Mouse (Mus musculus) monocyte, adult 5-6 weeks (primary cell): ENCODE measurements around the gene Nthl1. TPM values are rescaled to one million over a fixed set of nuclear protein-coding genes. Genes with fewer than 3 reads are reported as not detected.
"Not testable (repeated sequence)": the region's sequence is repeated elsewhere in the genome, so short reads cannot be mapped to it uniquely, and the experiment has no call there.

Experiments
- ATAC-seq: fragments of 153-309, 156-312 bp; replicated peaks from 2 replicates; pipeline ENCODE4 v1.8.0; 2017; ENCODE audit warnings: mild to moderate bottlenecking; ENCODE audit not compliant: low TSS enrichment, insufficient number of reproducible peaks, severe bottlenecking, poor library complexity, low FRiP score
- total RNA-seq: library from RNA; stranded (forward); fragments of 200-1000, 200-491, 200-594 nt; gene quantifications from 3 replicates; pipeline ENCODE4 v1.2.3, GENCODE M21; 2017

Gene Nthl1
- total RNA-seq, 1 experiment from 2014 or later, result not detected

DNA sequence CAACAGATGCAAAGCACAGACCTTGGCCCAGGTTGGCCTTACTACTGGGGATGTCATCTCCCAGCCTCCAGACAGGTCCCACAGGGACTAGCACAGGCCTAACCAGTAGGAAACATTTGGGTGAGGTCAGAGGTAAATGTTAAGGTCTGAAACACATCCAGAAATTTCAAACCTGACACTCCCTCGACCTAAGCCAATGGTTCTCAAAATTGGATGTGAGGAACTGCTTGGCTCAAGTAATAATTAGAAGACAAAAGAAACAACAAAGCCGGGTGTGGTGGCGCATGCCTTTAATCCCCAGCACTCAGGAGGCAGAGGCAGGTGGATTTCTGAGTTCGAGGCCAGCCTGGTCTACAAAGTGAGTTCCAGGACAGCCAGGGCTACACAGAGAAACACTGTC, 13.9 kb downstream of the Nthl1 start:
- ATAC-seq, result no peak

DNA sequence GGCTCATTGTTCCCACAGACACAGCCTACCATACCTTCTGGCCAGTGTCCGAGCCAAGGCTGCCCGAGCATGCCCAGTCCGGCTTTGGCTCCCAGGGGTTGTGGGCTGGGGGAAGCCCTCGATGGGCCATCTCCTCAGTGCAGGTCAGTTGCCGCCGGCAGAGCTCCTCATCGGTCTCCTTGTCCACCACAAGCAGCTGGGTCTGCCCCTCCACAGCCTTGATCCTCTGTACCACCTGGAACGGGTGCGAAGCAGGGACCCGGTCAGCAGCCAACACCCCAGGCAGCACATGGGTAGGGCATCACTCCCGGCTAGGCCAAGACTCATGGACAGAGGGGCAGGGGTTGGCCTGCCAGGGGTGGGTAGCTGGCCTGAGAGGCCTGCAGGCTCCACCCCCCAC, 15.0 kb downstream of the Nthl1 start:
- no peak for ATAC-seq

DNA sequence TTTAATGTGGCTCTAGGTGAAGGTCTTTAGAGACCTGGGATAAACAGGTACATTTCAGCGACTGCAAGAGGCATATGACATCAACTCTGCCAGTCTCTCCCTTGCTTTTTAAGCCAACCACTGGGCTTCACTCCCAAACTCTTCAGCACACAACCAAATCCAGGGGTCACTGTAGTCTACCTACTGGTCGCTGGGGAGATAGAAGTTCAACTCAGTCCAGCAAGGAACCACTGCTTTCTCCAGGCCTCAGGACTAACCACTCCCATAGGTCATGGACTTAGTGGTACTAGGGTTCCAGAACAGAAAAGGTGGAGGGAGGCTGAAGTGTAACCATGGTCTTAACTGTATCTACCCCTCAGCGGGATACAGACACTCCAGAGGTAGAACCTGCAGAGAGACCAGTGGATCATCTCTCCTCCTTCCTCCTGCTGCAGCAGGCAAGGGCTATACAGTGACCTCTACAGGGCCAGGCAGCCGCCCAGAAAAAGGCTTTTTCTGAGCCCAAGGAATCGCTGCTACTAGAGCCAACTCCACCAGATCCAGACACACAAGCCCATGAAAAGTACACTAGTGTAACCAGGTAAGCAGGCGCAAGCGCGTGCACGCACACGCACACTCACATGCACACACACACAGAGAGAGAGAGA, 16.4 kb downstream of the Nthl1 start:
- ATAC-seq, result no peak

DNA sequence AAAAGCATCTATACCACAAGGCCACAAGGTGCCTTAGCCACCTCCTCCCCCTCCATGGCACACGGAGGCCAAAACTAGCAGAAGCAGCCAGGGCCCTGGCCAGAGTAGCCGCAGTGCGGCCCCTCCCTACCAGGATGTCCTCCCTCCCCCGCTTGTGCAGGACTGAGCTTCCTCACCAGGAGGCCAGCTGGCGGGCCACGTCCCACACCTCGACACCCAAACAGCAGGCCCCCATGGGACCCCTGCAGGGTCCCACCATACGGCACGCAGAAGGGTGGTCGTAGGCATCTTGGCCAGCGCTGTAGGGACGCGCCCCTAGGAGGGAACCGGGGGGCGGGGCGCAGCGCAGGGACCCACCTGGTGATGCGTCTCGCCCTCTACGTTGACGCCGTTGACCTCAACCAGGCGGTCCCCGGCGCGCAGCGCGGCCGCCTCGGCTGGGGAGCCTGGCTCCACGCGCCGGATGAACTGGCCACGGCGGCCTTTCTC, 17.1 kb downstream of the Nthl1 start:
- ATAC-seq, result no peak

DNA sequence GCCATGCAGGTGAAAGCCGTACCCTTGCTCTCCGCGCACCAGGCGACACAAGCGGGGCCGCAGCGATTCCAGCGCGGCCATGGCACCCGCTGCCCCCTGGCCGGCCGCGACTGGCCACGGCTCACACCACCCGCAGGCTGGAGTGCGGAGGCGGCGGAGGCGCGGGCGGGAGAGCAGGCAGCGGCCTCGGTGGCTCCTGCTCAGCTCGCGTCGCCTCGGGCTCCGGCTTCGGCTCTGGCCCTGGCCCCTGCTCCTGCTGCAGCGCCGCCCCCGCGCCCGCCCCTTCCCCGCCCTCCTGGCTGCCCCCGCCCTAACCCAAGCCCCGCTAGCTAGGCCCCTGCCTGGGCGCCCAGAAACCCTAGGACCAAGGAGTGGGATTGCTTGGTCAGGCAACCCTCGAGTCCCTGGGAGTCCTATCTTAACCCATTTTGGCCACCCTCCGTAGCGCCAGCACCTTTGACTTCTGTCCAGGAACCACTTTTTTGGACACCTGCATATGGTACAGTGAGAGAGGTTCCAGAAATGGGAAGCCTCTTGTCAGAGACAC, 17.7 kb downstream of the Nthl1 start, which contains the start of gene Slc9a3r2:
TSS of gene Slc9a3r2 (minus strand) at position 258 of the 547 bp plus-strand sequence.
- no peak for ATAC-seq

DNA sequence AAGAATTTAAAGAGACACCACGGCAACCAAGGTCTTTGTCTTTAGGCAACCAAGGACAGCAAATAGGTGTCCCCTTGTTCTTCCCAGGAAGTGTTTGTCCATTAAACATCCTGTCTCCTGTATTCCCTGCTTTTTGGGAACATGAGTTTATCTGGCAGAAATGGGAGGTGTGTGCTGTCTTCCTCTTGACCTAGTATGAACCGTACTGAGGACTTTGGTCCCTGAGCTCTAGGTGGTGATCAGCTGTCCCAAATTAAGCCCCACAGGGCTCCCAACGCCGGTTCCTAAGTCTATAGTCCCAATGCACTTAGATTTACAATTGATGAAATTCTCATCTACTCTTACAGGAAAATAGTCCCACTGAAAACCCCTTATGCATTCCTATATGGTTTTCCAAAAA, 18.3 kb downstream of the Nthl1 start:
- no peak for ATAC-seq

DNA sequence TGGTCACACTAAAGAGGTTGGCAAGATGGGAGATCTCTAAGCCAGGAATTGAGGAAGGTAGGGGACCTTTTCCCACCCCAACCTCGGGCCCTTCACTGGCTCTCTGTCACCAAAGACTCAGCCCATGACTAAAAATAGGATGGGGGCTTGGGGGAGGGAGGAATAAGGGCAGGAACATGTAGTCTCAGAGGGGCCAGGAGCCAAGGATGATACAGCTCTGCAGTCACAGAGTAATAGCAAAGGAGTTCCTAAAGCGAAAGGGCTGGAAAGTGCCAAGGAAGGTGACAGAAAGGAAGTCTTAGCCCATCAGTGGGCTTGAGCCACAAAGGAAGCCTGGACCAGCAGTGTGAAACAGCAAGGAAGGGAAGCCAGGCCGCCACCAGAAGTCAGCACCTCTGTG, 19.4 kb downstream of the Nthl1 start:
- ATAC-seq, result no peak

DNA sequence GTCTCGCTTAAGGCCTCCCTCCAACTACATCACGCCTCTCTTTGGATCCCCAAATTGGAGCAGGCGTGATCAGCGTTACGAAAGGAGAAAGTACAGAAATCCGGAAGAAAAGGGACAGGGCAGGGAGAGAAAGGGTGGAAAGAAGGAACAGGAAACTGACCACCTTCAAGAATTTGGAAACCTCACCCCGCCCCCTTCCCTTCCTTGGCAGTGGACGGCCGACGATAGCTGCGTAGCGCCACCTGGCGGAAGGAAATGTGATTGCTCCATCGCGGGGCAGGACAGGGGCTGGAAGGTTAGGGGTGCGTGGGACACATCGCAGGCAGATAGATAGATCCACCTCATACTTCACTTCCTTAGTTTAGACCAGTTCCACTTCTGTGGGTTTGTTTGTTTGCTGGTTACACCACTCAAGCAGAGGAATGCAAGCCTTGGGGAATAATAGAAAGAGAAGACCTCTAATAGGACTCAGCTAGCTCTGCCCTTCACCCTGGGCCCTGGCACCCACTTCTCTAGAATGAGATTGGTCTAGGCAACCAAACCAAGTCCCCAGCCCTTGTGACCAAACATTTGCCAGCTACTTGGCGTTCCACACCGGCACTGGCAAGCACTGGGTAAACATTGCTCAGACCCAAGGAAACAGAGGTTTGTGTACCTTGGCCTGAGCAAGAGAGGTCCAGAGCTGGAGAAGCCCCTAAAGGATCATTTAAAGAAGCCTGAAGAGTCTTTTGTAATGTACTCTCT, 21.7 kb downstream of the Nthl1 start:
- ATAC-seq, result peak; percentile 89

DNA sequence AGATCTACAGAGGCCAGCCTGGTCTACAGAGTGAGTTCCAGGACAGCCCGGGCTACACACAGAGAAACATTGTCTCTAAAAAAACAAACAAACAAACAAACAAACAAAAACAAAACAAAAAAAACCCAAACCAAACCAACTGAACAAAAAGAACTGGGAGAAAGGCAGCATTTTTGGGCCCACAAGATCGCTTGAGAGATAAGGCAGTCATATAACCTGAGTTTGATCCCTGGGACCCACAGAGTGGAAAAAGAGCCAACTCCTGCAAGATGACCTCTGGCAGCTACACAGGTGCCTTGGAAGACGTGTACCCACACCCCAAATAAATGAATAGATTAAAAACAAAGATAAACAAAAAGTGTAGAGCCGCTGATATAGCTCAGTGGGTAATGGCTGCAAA, 22.5 kb downstream of the Nthl1 start:
- no peak for ATAC-seq

DNA sequence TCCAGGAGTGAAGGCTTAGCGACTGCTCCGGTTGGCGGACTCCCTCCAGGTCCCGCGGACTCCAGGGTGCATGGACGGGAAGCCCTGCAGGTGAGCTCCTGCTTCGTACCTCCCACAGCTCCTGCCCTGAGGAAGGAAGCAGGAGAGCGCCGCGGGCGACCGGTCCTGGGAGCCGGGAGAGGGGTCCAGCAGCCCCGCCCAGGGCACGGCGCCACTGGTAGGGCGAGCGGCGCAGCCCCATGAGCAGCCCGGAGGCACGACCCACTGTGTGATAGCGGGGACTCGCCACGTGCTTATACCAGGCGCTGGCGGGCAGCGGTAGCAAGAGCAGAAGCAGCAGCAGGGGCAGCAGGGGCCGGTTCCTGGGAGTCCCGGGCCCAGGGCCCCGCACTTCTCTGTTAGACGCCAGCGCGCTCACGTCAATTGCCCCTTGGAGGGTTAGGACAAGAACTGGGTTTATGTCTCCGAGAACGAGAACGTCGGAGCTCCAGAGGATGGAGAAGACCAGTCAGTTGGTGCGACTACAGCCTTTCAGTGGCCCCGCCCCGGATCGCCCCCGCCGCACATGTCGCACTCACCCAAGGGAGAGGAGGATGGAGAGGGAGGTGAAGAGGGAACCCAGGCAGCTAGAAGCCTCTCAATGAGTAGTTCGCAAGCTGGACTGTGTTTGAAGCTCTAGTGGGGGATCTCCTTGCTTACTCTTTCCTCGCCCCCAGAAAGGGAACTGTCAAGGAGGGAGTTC, 25.7 kb downstream of the Nthl1 start, which contains the start of gene Npw:
TSS of gene Npw (minus strand) at position 441 of the 742 bp plus-strand sequence.
- peak; percentile 41; the same call in 1 of the 2 replicates for ATAC-seq

DNA sequence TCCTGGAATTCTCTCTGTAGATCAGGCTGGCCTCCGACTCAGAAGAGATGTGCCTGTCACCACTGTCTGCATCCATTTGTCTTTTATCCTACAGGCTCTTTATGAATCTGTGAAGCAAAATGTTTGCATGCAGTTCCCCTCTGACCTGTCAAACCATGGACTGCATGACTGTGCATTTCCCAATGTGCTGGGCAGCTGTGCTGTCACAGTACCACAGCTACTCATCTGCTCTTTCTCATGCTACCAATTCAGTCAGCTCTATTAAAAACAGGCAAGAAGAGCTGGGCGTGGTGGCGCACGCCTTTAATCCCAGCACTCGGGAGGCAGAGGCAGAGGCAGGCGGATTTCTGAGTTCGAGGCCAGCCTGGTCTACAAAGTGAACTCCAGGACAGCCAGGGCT, 34.5 kb downstream of the Nthl1 start:
- ATAC-seq, result not testable (repeated sequence)

DNA sequence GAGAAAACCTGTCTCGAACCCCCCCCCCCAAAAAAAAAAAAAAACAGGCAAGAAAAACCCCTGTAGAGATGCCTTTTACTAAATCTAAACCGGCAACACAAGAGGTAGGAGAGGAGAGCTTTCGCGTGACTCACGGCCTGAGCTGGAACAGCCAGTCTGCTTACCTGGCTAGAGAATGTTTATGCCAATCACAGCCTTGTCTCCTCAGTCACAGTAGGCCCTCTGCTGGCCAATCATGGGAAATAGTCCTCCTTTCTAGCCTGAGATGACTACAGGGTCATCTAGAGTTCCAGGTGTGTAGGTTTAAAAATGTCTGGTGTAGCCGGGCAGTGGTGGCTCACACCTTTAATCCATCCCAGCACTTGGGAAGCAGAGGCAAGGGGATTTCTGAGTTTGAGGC, 34.9 kb downstream of the Nthl1 start:
- ATAC-seq, result peak; percentile 42

DNA sequence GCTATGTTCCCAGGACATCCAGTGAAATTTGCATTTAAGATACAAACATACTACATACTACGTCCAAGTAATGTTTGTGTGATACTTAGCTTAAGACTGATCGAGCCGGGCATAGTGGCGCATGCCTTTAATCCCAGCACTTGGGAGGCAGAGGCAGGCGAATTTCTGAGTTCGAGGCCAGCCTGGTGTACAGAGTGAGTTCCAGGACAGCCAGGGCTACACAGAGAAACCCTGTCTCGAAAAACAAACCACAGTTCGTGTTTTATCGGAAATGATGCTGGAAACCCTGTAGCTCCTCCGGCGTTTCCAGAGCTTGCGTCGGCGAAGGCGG, 36.7 kb downstream of the Nthl1 start:
- ATAC-seq, result not testable (repeated sequence)

DNA sequence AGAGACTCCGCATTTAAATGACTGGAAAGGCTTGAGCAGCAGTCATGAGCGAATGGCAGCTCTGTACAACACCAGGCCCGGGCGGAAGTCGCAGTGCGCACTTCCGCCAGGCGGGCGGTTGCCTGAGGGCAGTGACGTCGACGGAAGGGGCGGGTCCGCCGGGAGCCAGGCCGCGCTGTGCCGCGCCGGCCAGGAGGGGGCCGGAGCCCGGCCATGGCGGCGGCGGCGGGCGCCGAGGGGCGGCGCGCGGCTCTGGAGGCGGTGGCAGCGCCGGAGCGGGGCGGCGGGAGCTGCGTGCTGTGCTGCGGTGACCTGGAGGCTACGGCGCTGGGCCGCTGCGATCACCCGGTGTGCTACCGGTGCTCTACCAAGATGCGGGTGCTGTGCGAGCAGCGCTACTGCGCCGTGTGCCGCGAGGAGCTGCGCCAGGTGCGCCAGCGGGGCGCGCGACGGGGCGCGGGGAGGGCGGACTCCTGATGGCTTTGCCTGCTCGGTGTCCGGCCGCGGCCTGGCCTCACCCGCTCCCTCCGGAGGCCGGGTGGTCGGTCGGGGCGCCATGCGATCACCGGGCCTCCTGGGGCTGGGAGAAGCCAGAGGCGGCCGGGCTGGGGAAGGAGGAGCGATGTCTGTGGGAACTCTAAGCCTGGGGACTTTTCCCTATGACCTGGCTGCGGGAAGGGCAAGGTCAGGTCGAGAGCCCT, 37.2 kb downstream of the Nthl1 start, which contains the start of gene Zfp598:
TSS of gene Zfp598 (plus strand) at position 143 of the 701 bp plus-strand sequence.
- ATAC-seq, result peak; percentile 86

DNA sequence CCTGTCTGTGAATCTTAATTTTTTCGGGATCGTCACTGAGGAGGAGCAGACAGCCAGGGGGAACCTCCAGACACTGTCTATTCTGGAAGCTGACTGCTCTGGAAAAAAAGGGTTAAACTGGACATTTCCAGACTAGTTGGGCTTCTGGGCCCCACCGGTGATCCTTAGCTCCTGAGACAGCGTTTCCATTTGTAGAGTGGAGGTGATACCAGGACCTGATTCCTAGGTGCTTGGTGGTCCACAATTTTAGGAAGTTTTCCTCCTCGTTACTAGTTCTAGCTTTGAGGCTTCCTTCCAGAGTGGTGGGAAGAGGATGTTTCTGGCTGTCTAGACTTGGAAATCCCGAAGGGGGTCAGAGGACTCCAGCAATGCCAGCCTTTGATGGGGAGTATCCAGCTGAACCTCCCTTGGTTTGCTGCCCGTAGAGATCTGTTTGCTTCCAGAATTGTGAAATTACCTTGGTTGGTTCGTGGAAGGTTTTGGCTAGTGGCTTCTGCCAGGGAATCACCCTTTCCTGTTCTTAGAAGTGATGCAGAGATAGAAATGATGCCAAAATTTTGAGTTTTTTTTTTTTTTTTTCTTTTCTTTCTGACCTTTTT, 37.9 kb downstream of the Nthl1 start:
- no peak for ATAC-seq

DNA sequence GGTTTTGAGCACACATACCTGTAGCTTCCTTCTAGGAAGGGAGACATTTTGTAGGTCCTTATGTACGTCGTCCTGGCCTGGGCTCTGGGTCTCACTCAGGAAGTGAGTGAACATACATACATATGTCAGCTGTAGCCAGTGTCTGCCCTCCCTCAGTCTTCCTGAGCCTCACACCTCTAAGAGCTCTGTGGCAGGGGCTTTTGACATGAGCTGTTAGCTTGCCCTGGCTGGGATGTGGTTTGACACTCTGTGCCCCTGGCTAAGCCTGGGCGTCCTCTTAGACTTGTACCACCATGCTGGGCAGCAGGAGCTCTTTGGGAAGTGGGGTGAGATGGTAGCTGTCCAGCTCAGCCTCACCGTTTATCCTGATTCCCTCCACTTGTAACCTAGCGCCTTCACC, 38.9 kb downstream of the Nthl1 start:
- no peak for ATAC-seq

DNA sequence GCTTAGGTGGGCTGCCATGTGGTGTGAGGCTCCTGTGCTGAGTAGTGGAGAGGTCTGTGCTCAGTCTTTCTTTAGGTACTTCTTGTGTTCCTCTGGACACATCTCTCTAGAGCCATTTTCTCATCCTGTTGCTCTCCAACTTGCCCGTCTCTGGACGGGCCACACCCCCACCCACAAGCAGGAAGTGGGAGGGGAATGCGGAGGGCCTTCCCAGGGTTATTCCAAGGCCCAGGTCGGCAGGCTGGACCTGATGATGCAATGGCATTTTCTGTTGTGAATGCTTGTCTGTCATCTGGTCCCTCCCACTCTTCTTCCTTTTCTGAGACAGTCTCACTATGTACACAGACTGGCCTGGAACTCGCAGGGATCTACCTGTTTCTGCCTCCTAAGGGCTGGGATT, 39.7 kb downstream of the Nthl1 start:
- ATAC-seq, result no peak

DNA sequence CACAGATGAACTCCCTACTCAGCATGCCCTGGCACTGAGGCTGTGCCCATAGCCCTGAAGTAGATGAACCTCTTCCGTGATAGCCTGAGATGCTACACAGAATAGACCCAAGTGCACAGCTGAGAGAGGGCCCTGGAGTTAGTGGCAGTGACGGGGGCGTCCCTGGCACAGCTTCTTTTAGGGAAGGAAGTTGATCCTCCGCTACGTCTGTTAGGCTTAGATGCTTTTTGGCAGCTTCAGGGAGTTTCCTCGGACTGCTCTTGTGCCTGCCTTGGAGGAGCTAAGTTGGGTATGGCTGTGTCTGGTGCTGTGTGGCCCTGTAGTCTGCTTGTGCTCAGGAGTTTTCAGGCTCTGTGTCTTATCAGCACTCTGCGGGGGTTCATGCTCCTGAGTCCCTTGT, 41.8 kb downstream of the Nthl1 start:
- no peak for ATAC-seq
